Mouse (Mus musculus) CD8-positive naive resting alpha-beta T cell, adult 2 months (primary cell): ENCODE measurements around the gene Rnase12.
"Not testable (repeated sequence)": the region's sequence is repeated elsewhere in the genome, so short reads cannot be mapped to it uniquely, and the experiment has no call there.

Source experiments
- DNase-seq, 2 experiments: peaks; one replicate each; pipeline ENCODE4 v3.0.0; 2022; ENCODE audit warnings: low read depth in 2 of 2, low spot score in 2 of 2

Gene Rnase12

GRCm38 (mm10) chr14:51024820-51025219, 32.6 kb downstream of the Rnase12 start:
- DNase-seq = no peak

GRCm38 (mm10) chr14:51023457-51023856, 34.0 kb downstream of the Rnase12 start:
- no peak for DNase-seq

- DNase-seq = no peak
Measured at GRCm38 (mm10) chr14:51017256-51017655, 40.2 kb downstream of the Rnase12 start.

- no peak for DNase-seq
Measured at GRCm38 (mm10) chr14:51015780-51016179, 41.7 kb downstream of the Rnase12 start.

GRCm38 (mm10) chr14:51014724-51015123, 42.7 kb downstream of the Rnase12 start:
- DNase-seq = not testable (repeated sequence)

GRCm38 (mm10) chr14:51009572-51009971, 47.9 kb downstream of the Rnase12 start:
- DNase-seq = no peak

GRCm38 (mm10) chr14:51008781-51009180, 48.7 kb downstream of the Rnase12 start:
- no peak for DNase-seq

GRCm38 (mm10) chr14:51007914-51008713, 49.3 kb downstream of the Rnase12 start:
- no peak for DNase-seq

GRCm38 (mm10) chr14:51007152-51007801, 50.2 kb downstream of the Rnase12 start, which contains the start of gene Rnase10:
Rnase10 (plus strand) TSS chr14:51007751.
- DNase-seq = no peak
